Mouse (Mus musculus) limb, embryonic 12.5 days (tissue): Measurements from ENCODE around the gene Bmp2k. TPM values are rescaled to one million over a fixed set of nuclear protein-coding genes. Genes with fewer than 3 reads are reported as not detected.
"Not testable (repeated sequence)": the region's sequence is repeated elsewhere in the genome, so short reads cannot be mapped to it uniquely, and the experiment has no call there.

Source experiments
- ATAC-seq: fragments of 200-750 bp; cut with Nextera tagmentation; 2 replicates; pipeline ENCODE4 v1.8.0; 2017; ENCODE audit warnings: low read depth, moderate TSS enrichment; ENCODE audit not compliant: insufficient number of reproducible peaks, insufficient read depth, low FRiP score, low TSS enrichment
- H3K27ac ChIP-seq: fragments of 300-500 bp; sonication (generic); 2 replicates; pipeline ENCODE4 v1.5.1; 2016; ENCODE audit warnings: mild to moderate bottlenecking, moderate library complexity
- H3K27me3 ChIP-seq: fragments of 300-500 bp; sonication (generic); 2 replicates; pipeline ENCODE4 v1.6.1; 2016; ENCODE audit warnings: mild to moderate bottlenecking, moderate library complexity
- H3K36me3 ChIP-seq: fragments of 300-500 bp; sonication (generic); 2 replicates; pipeline ENCODE4 v1.6.1; 2016; ENCODE audit warnings: mild to moderate bottlenecking, moderate library complexity
- H3K4me1 ChIP-seq: fragments of 300-500 bp; sonication (generic); replicated peaks from 2 replicates; pipeline ENCODE4 v1.6.1; 2016
- H3K4me2 ChIP-seq: fragments of 300-500 bp; sonication (generic); 2 replicates; pipeline ENCODE4 v1.6.1; 2016; ENCODE audit warnings: mild to moderate bottlenecking, moderate library complexity
- H3K4me3 ChIP-seq: fragments of 300-500 bp; sonication (generic); replicated peaks from 2 replicates; pipeline ENCODE4 v1.5.1; 2016; ENCODE audit warnings: mild to moderate bottlenecking
- H3K9ac ChIP-seq: fragments of 300-500 bp; sonication (generic); replicated peaks from 2 replicates; pipeline ENCODE4 v1.6.1; 2016; ENCODE audit warnings: mild to moderate bottlenecking, moderate library complexity
- H3K9me3 ChIP-seq: fragments of 300-500 bp; sonication (generic); 2 replicates; pipeline ENCODE4 v1.6.1; 2016; ENCODE audit warnings: mild to moderate bottlenecking, moderate library complexity
- whole genome bisulfite sequencing: fragments of 180-500 bp; shearing (Covaris S2); methylation state at CpG from one replicate; pipeline ENCODE4 v1.1.7; 2016; 5-methylcytosine and 5-hydroxymethylcytosine counted together
- polyA plus RNA-seq: library from polyadenylated mRNA; unstranded; fragments of >200 nt; fragmentation: Nextera tagmentation; extraction: Ambion mirVana; gene quantifications from 2 replicates; pipeline ENCODE4 v1.2.1, GENCODE M21; 2016

Bmp2k gene
- polyA plus RNA-seq, 1 experiment from 2014 or later = 8.5 TPM

GRCm38 (mm10) chr5:97025650-97026049 lies 28.2 kb downstream of the Bmp2k start:
- Histone ChIP-seq H3K4me1 (peaks cover 16% of the 10 kb centered on the region), H3K27ac (no peak overlapping the region), H3K9me3 (no peaks in the 10 kb centered on the region), H3K27me3 (no peaks in the 10 kb centered on the region), H3K36me3 (no peaks in the 10 kb centered on the region), H3K4me2 (no peak overlapping the region), H3K9ac (no peak overlapping the region), H3K4me3 (no peak overlapping the region)
- 79% methylated on average over 6 of the region's 6 CpGs for WGBS
- ATAC-seq = no peak

DNA sequence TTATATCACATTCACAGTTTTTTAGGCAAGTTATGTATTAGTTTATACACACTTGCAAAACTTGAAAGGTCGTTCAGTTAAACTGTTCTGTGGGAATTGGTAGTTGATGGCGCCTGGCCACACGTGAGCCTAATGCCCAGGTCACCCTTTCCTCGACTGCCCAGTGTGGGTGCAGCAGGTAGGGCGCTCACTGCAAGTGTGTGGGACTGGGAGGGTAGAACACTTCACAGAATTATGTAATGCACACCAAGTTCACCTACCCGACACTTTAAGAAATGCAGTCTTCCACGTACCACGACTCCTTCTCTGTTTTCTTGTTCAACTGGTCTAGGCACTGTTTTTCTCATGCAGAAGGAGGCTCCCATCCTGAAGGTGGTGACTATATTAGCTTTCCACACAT lies 30.5 kb downstream of the Bmp2k start:
- peaks cover 6% of the 10 kb centered on the region; the same call in 1 of the 2 replicates for H3K4me1 ChIP-seq
- no peak overlapping the region for H3K4me3 ChIP-seq
- H3K4me2 ChIP-seq = no peak overlapping the region
- WGBS = 88% methylated on average over 8 of the region's 8 CpGs
- H3K27ac ChIP-seq = no peak overlapping the region
- no peak for ATAC-seq
- H3K27me3 ChIP-seq = no peaks in the 10 kb centered on the region
- no peak overlapping the region for H3K9ac ChIP-seq
- H3K36me3 ChIP-seq = no peaks in the 10 kb centered on the region
- no peaks in the 10 kb centered on the region for H3K9me3 ChIP-seq

GRCm38 (mm10) chr5:97028840-97029239 lies 31.4 kb downstream of the Bmp2k start:
- H3K4me3 ChIP-seq, H3K27ac ChIP-seq, H3K36me3 ChIP-seq, H3K9ac ChIP-seq, H3K9me3 ChIP-seq, H3K4me1 ChIP-seq, H3K27me3 ChIP-seq, ATAC-seq, H3K4me2 ChIP-seq: not testable (repeated sequence)
- WGBS = 77% methylated on average over 1 of the region's 1 CpGs

DNA sequence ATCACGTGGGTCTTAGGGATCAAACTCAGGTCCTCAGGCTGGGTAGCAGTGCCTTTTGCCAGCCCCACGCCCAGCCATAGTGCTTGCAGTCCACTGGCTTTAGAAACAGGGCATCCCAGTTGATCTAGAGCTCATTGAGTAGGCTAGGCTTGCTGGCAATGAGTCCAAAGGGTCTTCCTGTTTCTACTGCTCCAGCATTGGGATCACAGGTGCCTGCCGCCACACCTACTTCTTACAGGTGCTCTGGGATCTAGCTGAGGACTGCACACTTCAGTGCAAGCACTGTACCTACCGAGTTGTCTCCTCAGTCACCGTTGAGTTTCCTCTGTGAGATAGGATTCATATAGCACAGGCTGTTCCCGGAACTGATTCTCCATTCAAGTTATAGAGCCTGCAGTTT lies 34.3 kb downstream of the Bmp2k start:
- WGBS = 83% methylated on average over 6 of the region's 6 CpGs
- Histone ChIP-seq H3K4me2 (no peak overlapping the region), H3K4me1 (0 out of 2 replicates have a peak, but pooled peaks cover 2% of the 10 kb centered on the region), H3K9me3 (no peaks in the 10 kb centered on the region), H3K4me3 (no peak overlapping the region), H3K9ac (no peak overlapping the region), H3K27ac (no peak overlapping the region), H3K36me3 (no peaks in the 10 kb centered on the region), H3K27me3 (no peaks in the 10 kb centered on the region)
- no peak for ATAC-seq

DNA sequence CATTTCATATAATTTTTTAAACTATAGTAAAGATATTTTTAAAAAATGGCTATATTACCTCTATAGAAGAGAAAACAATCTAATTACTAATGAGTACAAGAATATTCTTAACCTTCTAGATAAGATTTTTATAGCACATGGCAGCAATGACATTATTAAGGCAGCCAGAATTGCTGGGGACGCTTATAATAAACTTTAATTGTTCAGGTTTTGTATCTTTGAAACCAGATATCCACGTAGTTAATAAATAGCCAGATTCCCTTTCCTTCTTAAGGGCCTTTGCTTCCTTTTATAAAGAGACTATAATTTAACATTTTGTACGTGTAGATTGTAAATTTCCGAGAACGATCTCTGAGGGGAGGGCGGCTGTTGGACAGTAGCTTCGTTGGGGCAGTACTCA lies 47.8 kb downstream of the Bmp2k start:
- no peak for ATAC-seq
- no peaks in the 10 kb centered on the region for H3K27me3 ChIP-seq
- H3K4me2 ChIP-seq = no peak overlapping the region
- H3K36me3 ChIP-seq = peaks cover 5% of the 10 kb centered on the region; the same call in 1 of the 2 replicates
- no peak overlapping the region for H3K27ac ChIP-seq
- WGBS = 71% methylated on average over 7 of the region's 7 CpGs
- H3K4me1 ChIP-seq = no peaks in the 10 kb centered on the region
- no peak overlapping the region for H3K4me3 ChIP-seq
- H3K9ac ChIP-seq = no peak overlapping the region
- H3K9me3 ChIP-seq = no peaks in the 10 kb centered on the region

DNA sequence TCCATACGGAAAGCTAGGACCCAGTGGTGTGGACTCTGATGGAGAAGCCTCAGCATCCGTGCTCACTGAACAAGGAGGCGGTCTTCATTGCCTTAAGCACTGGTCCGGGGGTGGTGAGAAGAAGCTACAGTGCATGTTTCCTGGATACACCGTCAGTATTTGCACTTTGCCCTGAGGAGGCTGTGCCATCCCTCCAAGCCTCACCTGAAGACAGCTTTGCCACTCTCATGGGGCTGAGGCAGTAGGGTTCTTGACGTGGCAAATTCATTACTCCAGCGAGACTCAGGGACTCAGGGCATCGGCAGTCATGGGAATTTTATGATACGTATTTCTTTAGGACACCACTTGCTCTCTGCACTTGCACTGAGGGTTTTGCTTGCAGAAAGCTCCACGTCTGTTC lies 49.2 kb downstream of the Bmp2k start:
- 87% methylated on average over 10 of the region's 10 CpGs for WGBS
- no peaks in the 10 kb centered on the region for H3K9me3 ChIP-seq
- no peak for ATAC-seq
- H3K36me3 ChIP-seq = peaks cover 5% of the 10 kb centered on the region; the same call in 1 of the 2 replicates
- no peaks in the 10 kb centered on the region for H3K27me3 ChIP-seq
- no peak overlapping the region for H3K9ac ChIP-seq
- no peaks in the 10 kb centered on the region for H3K4me1 ChIP-seq
- no peak overlapping the region for H3K27ac ChIP-seq
- H3K4me3 ChIP-seq = no peak overlapping the region
- no peak overlapping the region for H3K4me2 ChIP-seq

DNA sequence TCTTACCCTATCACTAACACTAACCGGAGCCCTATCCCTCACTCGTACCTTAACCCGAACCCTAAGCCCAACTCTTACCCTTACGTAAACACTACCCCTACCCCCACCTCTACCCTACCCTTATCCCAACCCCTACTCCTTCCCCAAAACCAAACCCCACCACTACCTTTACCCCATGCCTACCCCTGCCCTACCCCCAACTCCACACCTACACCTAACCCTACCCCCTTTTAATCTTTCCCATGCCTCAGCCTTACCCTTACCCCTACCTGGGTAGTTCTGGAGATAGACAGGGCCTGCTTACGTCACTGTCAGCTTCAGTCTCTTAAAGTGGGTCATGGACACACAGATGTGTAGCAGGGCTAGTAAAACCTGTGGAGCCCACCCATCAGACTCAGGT lies 51.4 kb downstream of the Bmp2k start:
- Histone ChIP-seq H3K4me3 (no peak overlapping the region), H3K36me3 (peaks cover 8% of the 10 kb centered on the region; the same call in 1 of the 2 replicates), H3K9me3 (no peaks in the 10 kb centered on the region), H3K4me2 (no peak overlapping the region), H3K9ac (no peak overlapping the region), H3K27me3 (no peaks in the 10 kb centered on the region), H3K4me1 (no peaks in the 10 kb centered on the region), H3K27ac (no peak overlapping the region)
- peak; percentile 6; the same call in 1 of the 2 replicates for ATAC-seq
- WGBS = 94% methylated on average over 5 of the region's 5 CpGs

DNA sequence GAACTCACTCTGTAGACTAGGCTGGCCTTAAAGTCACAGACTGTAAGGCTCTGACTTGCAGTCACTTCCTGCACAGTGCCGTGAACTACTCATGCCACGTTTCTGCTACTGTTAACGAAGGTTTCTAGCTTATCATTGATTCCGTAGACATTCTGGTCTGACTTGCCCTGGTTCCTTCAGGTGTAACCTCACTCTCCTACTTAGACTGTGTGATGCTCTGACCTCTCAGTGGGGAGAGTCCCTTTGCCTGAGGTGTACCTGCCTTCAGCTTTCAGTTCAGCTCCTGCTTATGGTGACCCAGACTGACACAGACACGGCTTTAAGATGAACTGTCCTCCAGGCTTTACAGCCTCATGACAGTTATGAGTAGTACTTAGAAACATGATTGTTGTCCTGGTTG lies 56.7 kb downstream of the Bmp2k start:
- ATAC-seq = no peak
- H3K27me3 ChIP-seq = no peaks in the 10 kb centered on the region

GRCm38 (mm10) chr5:97054801-97055200 lies 57.3 kb downstream of the Bmp2k start:
- Histone ChIP-seq H3K4me1 (peaks cover 4% of the 10 kb centered on the region), H3K4me2 (no peak overlapping the region), H3K4me3 (no peak overlapping the region), H3K27ac (no peak overlapping the region), H3K9ac (no peak overlapping the region), H3K27me3 (no peaks in the 10 kb centered on the region), H3K9me3 (no peaks in the 10 kb centered on the region), H3K36me3 (peaks cover 17% of the 10 kb centered on the region; the same call in 1 of the 2 replicates)
- 76% methylated on average over 10 of the region's 10 CpGs for WGBS
- ATAC-seq = no peak

More for the DNA sequence above, 56.7 kb downstream of the Bmp2k start:
- H3K9me3 ChIP-seq = no peaks in the 10 kb centered on the region
- H3K36me3 ChIP-seq = peaks cover 17% of the 10 kb centered on the region; the same call in 1 of the 2 replicates
- no peak overlapping the region for H3K27ac ChIP-seq
- no peak overlapping the region for H3K9ac ChIP-seq
- no peak overlapping the region for H3K4me3 ChIP-seq
- WGBS = 84% methylated on average over 5 of the region's 5 CpGs
- H3K4me2 ChIP-seq = no peak overlapping the region
- peaks cover 4% of the 10 kb centered on the region for H3K4me1 ChIP-seq

DNA sequence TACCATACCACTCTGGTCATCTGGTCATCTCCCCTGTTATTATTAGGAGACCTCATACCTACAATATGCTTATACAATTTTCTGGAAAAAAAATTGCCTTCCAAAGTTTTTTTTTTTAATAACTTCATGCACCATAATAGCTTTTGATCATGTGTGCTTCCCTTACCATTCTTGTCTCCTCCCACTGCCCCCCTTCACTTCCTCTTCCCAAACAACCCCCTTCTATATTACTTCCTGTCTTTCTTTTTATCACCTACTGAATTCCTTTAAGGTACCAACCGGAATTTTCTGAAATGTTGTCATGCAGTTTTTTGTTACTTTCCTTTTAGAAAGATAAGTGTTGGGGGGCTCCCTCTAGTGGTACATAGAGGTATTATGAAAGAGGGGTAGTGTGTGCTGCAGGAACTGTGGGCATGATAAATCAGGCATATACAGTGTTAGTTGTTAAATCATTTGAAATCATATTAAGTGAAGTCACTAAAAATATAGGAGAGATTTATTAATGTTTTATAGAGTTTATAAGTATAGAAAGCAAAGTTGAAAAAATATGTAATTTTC lies 58.1 kb downstream of the Bmp2k start:
- Histone ChIP-seq H3K27ac (no peak overlapping the region), H3K4me3 (no peak overlapping the region), H3K9ac (no peak overlapping the region), H3K36me3 (peaks cover 17% of the 10 kb centered on the region; the same call in 1 of the 2 replicates), H3K27me3 (no peaks in the 10 kb centered on the region), H3K9me3 (no peaks in the 10 kb centered on the region), H3K4me1 (peaks cover 4% of the 10 kb centered on the region), H3K4me2 (no peak overlapping the region)
- no peak for ATAC-seq
- 4% methylated on average over 1 of the region's 1 CpGs for WGBS

GRCm38 (mm10) chr5:97056359-97056758 lies 58.9 kb downstream of the Bmp2k start:
- Histone ChIP-seq H3K9ac (no peak overlapping the region), H3K4me2 (no peak overlapping the region), H3K4me3 (no peak overlapping the region), H3K4me1 (peaks cover 4% of the 10 kb centered on the region), H3K27ac (no peak overlapping the region), H3K9me3 (no peaks in the 10 kb centered on the region), H3K27me3 (no peaks in the 10 kb centered on the region), H3K36me3 (peaks cover 17% of the 10 kb centered on the region; the same call in 1 of the 2 replicates)
- WGBS = 75% methylated on average over 3 of the region's 3 CpGs
- no peak for ATAC-seq
